Mouse (Mus musculus) layer of hippocampus, postnatal 10 days (tissue): ENCODE measurements around the gene Smok3c. TPM values are rescaled to one million over a fixed set of nuclear protein-coding genes. Genes with fewer than 3 reads are reported as not detected.
"Not testable (repeated sequence)": the region's sequence is repeated elsewhere in the genome, so short reads cannot be mapped to it uniquely, and the experiment has no call there.

Experiments
- DNase-seq, 2 experiments: peaks; one replicate each; pipeline ENCODE4 v3.0.0; 2021; ENCODE audit warnings: low spot score in 2 of 2
- long read RNA-seq: library from polyadenylated mRNA; stranded (forward); transcript quantifications from one replicate; pipeline ENCODE4 v2.0.0, GENCODE M21; 2023
- total RNA-seq, 2 experiments: library from RNA; stranded (reverse); gene quantifications; 2 replicates each; pipeline ENCODE4 v1.2.3; 2021

Smok3c gene
- not detected for total RNA-seq
- long read RNA-seq, result 0 reads

DNA sequence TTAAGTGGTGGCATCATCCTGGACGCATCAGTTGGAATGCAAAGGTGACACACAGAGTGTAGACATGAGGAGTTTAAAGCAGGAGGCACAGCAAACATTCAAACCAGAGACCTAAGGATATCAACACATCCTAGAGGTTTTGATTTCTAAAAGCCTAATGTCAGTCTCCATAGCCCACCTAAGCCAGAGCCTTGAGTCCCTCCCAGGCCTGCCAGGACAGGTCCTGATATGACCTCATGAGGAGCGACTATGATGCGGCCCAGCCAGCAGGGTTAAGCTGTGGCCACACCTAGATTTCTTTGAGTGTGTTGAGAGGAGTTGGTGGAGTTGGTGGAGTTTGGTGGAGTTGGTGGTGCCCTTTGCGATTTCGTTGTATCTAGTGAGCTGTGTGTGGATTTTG is at the start of gene Smok3c:
Gene Smok3c, plus strand, starts transcription at position 301 of the 400 bp plus-strand sequence.
- DNase-seq, result not testable (repeated sequence)

DNA sequence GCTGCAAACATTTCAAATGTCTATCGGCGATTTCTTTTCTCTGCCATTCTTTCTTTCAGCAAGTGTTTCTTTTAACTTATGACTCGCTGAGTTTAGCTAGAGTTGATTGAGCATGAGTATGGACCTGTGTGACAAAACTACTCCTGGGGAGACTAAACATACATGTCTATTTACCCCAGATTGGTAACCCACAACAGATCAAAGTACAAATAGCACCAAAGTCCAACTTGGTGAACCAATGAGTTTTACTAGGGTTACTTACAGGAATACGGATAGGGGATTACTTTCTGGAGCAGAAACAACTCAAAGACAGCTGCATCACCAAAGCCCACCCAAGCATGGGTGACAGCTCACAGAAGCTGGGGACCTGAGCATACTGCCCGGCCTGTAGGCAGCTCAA is 43.6 kb upstream of the Smok3c start:
- no peak for DNase-seq

- DNase-seq, result no peak
Observed at GRCm38 (mm10) chr5:138012382-138012781, 40.6 kb upstream of the Smok3c start.

- no peak for DNase-seq
Observed at GRCm38 (mm10) chr5:138016530-138016929, 36.5 kb upstream of the Smok3c start.

GRCm38 (mm10) chr5:138016997-138017396 is 36.0 kb upstream of the Smok3c start:
- no peak for DNase-seq

DNA sequence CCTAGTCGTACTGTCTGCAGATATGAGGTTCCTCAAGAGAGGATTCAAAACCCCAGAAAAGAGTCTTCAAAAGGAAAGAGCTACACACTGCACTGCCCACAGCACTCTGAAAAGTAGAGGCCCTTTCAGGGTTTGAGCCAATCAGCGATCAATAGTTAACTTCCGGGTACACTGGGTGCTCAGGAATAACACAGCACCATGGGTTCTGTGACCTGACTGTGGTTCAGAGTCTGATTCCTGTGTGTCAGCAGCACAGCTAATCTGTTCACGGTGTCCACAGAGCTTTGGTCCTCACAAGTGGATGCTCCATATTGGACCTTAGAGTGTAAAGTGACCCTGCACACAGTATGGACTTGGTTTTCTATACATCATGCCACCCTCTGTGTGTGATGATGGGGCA is 33.4 kb upstream of the Smok3c start:
- not testable (repeated sequence) for DNase-seq

DNA sequence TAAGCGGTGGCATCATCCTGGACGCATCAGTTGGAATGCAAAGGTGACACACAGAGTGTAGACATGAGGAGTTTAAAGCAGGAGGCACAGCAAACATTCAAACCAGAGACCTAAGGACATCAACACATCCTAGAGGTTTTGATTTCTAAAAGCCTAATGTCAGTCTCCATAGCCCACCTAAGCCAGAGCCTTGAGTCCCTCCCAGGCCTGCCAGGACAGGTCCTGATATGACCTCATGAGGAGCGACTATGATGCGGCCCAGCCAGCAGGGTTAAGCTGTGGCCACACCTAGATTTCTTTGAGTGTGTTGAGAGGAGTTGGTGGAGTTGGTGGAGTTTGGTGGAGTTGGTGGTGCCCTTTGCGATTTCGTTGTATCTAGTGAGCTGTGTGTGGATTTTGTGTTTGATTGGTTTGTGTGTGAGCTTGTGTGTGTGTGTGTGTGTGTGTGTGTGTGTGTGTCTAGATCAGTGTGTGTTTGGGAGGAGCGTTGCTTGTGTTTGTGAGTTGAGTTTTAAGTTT is 32.0 kb upstream of the Smok3c start, which contains the start of the genes Smok3a and Smok3b:
Gene Smok3a, plus strand, starts transcription at position 301 of the 519 bp plus-strand sequence.
Gene Smok3b, plus strand, starts transcription at position 469 of the 519 bp plus-strand sequence.
- DNase-seq, result not testable (repeated sequence)

- no peak for DNase-seq
Observed at GRCm38 (mm10) chr5:138073803-138074202, 20.8 kb downstream of the Smok3c start.

- no peak for DNase-seq
Observed at GRCm38 (mm10) chr5:138075684-138076083, 22.7 kb downstream of the Smok3c start.

GRCm38 (mm10) chr5:138076148-138076547 is 23.2 kb downstream of the Smok3c start:
- DNase-seq, result no peak

- DNase-seq, result no peak
Observed at GRCm38 (mm10) chr5:138080456-138080855, 27.5 kb downstream of the Smok3c start.

GRCm38 (mm10) chr5:138081446-138081845 is 28.5 kb downstream of the Smok3c start:
- DNase-seq, result no peak

DNA sequence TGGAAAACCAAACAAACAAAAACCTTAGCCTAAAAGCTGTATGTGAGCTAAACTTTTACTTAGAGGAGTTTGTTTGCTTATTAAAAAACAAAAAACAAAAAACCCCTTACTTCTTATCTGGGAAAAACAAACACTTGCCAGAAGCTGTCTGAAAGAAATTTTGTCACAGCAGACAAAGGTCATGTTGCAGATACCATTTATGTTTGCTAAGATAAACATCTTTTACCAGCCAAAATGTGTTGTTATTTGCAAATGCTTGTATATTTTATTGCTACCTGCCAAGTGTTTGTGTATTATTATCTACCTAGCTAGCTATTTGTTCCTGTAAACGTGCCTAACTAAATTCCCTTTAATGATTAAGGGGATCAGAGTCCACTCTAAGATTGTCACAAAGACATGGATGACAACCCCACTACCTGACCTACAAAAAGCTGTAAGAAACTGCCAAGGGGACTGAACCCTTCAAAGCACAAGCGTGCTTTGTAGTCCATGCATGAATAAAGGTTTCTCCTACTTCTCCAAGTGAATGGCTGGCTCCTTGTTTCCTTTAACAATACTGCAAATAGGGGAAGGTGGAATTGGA is 30.4 kb downstream of the Smok3c start:
- DNase-seq, result no peak

DNA sequence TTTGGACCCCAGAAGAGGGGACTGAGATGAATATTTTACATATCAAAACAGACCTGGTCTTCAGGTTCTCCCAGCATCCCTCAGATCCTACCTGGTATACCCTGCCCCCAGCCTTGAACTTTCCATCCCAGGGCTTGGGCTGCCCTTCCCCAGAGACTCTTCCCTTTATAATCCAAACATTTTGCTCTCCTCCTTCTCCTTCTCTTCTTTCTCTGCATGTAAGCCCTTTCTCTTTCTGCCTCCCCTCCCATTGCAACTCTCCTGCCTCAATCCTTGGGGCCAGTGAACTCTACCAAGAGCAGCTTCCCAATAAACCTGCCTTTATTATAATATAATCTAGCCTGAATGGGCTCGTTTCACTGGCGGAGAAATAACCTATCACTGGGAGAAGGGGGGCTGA is 30.9 kb downstream of the Smok3c start:
- no peak for DNase-seq

DNA sequence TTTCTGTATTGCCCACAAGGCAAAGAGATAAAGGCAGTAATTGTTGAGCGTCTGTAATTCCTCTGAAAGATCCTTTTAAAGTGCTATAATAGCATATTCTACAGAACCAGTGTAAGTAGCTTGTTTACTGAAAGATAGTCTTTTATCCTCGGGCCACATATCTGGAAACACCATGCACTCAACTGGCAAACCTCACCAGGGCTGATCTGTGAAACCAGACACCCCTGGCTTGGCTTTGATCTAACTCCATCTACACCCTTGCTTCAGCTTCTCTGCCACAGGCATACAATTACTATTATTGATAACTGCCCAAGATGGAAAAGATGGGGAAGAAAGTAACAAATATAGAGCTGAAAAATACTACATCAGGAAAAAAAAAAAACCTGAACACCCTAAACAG is 31.5 kb downstream of the Smok3c start:
- peak in 1 of 2 experiments; percentile 16 for DNase-seq

- DNase-seq, result peak; percentile 69 to 77
Observed at GRCm38 (mm10) chr5:138084996-138085395, 32.0 kb downstream of the Smok3c start, which contains the start of gene Zkscan1. Gene Zkscan1 (plus strand): TSS chr5:138085084.

DNA sequence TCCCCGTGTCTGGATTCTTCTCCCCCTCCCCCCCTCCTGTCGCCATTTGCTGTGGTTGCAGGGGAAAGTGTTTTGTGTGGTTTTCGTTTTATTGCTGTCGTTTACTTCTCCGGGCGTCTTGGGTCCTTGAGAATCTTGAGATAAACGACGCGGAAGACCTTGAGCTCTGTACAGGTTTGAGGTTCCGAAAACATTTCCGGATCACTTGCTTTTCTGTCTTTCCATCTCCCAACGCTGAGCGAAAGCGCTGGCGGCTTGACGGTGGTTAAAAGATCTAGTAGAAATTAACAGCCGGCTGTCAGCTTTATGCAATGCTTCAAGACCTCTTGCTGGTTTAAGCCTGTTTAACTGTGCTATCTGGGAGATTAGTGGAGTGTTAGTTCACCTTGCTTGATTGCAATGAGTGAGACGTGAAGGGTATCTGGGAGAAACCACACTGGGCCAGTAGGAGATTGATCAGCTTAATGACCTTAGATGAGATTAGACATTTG is 32.5 kb downstream of the Smok3c start:
- DNase-seq, result peak; percentile 29 to 31

- DNase-seq, result no peak
Observed at GRCm38 (mm10) chr5:138086842-138087241, 33.8 kb downstream of the Smok3c start.

GRCm38 (mm10) chr5:138088366-138088765 is 35.4 kb downstream of the Smok3c start:
- DNase-seq, result no peak

DNA sequence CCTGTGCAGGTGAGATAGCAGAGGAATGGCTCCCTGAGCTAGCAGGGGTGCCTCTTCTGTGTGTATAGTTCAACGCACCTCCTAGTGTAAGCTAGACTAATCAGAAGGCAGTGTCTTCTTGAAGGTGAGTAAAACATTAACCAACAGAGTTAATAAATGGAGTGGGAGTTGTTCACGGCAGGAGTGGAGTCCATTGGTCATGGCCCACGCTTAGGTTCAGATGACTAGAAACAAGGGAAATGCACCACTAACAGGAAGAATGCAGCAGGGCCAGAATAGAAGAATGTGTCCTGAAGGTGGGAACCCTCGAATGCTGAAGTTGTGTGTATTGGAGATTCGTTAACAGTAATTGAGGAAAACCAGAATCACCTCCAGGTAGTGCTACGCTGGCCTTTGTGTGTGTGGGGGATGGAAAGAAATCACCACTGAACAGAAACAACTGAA is 36.1 kb downstream of the Smok3c start:
- no peak for DNase-seq

- no peak for DNase-seq
Observed at GRCm38 (mm10) chr5:138090271-138090670, 37.3 kb downstream of the Smok3c start.

DNA sequence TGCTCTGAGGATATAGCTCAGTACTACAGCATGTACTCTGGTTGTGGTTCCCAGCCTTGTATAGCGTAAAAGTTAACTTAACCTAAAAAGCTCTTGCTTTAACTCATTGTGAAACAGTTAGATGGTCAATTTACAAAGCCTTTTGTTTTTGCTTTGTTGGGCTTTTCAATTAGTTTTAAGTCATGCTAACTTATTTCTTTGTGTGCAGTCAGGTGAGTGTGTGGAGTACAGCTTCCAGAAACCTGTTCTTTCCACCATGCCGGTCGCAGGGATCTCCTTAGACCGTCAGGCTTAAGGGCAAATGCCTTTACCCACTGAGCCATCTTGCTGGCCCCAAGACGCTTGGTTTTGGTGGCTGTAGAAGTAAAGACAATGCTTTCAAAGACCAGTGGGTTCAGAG is 37.7 kb downstream of the Smok3c start:
- no peak for DNase-seq

- DNase-seq, result no peak
Observed at GRCm38 (mm10) chr5:138092771-138093170, 39.8 kb downstream of the Smok3c start.
